Mouse (Mus musculus): Measurements from ENCODE around the gene Sycn.
"Not testable (repeated sequence)": the region's sequence is repeated elsewhere in the genome, so short reads cannot be mapped to it uniquely, and the experiment has no call there.

The Sycn gene

DNA sequence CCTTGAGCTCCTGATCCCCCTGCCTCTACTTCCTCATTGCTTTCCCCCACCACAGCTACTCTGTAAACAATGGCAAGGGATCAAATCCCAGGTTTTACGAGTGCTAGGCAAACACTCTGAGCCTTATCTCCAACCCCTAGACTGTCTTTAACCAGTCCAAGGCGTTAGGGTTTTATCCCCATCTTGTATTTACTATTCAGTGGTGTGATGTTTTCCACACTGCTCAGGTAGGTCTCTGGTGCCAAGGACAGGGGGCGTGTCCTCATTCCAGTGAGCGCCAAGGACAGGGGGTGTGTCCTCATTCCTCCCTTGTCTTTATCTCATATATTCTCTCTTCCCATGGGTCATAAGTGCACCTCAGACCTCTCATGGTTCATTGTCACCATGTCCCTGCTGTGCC, at the start of gene Sycn:
Sycn (plus strand) TSS at position 360 of the 400 bp plus-strand sequence.
- DNase-seq = no peak

DNA sequence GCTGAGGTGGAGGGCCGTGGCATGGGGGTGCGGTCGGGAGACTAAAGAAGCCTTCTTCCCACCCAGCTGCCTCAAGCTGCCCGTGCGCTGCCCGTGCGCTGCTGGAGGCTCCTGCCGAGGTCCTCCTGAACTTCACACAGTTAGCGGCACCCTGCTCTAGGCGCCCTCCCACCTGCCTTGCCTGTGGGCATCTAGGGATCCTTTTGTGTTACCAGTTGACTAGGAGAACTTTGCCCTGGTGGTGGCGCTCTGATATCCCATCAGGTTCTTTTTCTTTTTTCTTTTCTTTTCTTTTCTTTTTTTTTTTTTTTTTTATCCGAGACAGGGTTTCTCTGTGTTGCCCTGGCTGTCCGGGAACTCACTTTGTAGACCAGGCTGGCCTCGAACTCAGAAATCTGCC, 49.8 kb upstream of the Sycn start:
- DNase-seq = peak in 1 of 2 experiments; percentile 21

DNA sequence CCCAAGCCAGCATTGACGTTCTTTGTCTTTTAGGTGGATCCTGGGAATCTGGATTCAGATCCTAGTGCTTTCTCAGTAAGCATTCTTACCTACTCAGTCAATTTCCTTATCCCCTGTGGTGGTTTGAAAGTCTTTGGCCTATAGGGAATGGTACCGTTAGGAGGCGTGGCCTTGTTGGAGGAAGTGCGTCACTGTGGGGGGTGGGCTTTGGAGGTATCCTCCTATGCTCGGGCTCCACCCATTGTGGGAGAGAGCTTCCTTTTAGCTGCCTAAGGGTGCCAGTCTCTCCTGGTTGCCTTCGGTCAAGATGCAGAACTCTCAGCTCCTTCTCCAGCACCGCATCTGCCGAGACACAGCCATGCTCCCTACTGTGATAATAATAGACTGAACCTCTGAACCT, 48.4 kb upstream of the Sycn start:
- no peak for DNase-seq

GRCm38 (mm10) chr7:28495426-28495825, 45.3 kb upstream of the Sycn start:
- DNase-seq = no peak

GRCm38 (mm10) chr7:28505585-28505984, 35.1 kb upstream of the Sycn start:
- peak in 1 of 2 experiments; percentile 14 for DNase-seq

- DNase-seq = not testable (repeated sequence)
Measured at GRCm38 (mm10) chr7:28509121-28509520, 31.6 kb upstream of the Sycn start.

GRCm38 (mm10) chr7:28510405-28510974, 30.2 kb upstream of the Sycn start, which contains the start of gene Ifnl2:
TSS of gene Ifnl2 (minus strand) at chr7:28510455.
- DNase-seq = not testable (repeated sequence)

DNA sequence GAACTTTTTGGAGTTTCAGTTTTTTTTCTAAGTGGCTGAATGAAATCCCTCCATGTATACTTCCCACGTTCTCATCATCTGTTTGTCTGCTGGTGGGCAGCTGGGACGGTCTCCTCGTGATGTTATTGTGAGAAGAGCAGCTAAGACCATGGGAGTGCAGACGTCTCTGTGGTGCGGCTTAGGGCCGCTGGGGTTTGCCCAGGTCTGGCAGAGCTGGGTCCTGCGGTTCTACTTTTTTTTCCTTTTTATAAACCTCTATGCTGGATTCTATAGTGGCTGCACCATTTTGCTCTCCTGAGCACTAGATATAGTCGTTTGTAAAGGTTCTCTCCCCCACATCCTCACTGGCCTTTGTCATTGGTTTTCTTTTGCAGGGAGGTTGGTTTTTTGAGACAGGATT, 29.2 kb upstream of the Sycn start:
- DNase-seq = no peak

GRCm38 (mm10) chr7:28522536-28522935, 18.1 kb upstream of the Sycn start, which contains the start of gene Ifnl3:
TSS of gene Ifnl3 (plus strand) at chr7:28522836.
- DNase-seq = not testable (repeated sequence)

GRCm38 (mm10) chr7:28527922-28528719, 12.6 kb upstream of the Sycn start:
- peak; percentile 88 to 90 for DNase-seq

GRCm38 (mm10) chr7:28532005-28532404, 8.7 kb upstream of the Sycn start:
- DNase-seq = no peak

- not testable (repeated sequence) for DNase-seq
Measured at GRCm38 (mm10) chr7:28538886-28539285, 1.8 kb upstream of the Sycn start.

DNA sequence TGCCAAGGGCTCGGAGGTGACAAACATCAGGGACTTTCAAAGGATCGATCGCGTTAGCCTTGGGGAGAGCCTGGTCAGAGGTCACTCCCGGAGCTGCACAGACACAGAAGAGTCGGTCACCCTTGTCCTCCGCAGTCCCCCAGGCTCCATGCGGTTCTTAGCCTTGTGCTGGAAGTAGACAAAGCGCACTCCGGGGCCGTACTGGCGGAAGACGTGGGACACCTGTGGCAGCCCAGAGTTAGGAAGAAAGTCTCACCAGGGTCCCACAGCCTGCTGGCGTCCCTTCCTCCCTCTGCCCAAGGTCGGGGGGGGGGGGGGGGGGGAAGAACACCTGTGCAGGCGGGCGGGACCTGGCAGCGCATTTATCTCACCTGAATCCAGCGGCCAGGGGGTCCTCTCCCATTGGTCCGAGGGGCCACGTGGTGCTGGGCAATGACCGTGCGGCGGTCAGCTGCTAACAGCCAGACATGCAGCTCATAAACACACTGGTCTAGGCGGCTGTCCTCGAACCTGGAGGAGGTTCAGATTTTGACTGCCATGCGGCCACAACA, 3.4 kb downstream of the Sycn start:
- peak in 1 of 2 experiments; percentile 20 for DNase-seq

DNA sequence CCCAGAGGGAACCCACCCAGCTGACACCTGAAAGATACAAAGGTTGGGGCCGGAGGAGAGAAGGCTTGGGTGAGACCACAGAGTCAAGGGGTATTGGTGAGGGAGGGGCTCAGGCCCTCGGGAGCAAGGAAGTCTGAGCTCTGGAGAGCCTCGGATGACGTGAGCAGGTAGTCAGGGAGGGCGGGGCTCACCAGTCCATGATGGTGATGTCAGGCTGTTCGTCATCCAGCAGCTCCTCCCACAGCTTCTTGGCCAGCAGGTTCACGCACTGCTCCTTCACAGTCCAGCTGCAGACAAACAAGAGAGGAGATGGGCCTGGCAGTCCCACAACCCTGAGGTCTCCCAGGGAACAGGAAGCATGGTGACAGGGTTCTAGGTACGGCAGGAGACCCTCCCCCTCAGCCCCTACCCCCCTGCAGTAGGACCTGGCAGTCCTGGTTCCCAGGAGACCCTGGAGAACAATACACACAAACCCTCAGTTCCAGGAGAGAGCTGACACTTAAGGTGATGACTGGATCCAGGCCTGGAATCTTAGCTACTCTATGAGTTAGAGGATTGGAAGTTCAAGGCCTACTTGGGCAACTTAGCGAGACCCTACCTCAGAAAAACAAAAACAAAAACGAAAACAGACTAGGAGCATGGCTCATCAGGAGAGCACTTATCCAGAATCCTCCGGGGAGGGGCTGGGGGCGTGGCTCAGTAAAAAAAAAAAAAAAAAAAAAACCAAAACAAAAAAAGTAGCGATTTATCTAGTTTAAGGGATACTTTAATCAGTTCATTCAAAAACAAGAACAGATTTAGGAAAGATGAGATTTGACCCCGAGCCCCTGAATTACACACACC, 4.6 kb downstream of the Sycn start:
- DNase-seq = peak in 1 of 2 experiments; percentile 17

- no peak for DNase-seq
Measured at GRCm38 (mm10) chr7:28545891-28546210, 5.2 kb downstream of the Sycn start.

DNA sequence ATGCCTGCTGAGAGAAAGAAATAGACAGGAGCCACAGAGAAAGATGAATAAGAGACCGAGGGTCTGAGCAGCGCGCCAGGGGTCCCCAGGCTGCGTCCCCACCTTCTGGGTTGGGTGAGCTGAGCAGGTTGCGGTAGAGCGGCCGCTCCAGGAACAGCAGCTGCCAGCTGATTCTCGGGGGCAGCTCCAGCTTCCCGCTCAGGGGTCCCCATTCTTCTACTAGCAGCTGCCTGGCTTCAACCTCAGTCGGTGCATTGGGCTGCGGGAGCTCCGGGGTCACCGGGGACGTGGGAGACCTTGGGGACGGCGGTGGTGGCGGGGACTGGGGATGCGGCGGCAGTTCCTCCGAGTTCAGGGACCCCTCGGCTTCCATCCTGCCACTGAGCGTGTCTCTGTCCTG, 6.0 kb downstream of the Sycn start:
- DNase-seq = peak in 1 of 2 experiments; percentile 19

GRCm38 (mm10) chr7:28547154-28547553, 6.5 kb downstream of the Sycn start, which contains the start of gene Nccrp1:
TSS of gene Nccrp1 (minus strand) at chr7:28547254.
- DNase-seq = no peak

DNA sequence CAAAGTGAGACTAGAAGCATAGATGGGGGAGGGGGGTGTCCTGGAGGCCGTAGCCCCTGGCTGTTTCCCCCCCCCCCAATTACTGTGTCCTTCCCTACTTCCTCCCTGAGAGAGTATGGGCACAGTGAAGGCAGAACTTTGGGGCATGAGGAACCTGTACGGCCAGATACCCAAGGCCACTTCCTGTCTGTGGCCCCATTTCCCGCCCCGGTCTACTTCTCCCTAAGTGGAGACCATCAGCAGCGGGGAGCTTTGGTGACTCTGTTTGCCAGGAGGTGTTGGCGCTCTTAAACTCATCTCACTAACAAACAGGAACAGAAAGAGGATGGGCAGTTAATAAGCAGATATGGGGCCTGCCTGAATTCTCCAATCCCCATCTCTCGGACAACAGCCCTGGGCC, 6.9 kb downstream of the Sycn start:
- no peak for DNase-seq

DNA sequence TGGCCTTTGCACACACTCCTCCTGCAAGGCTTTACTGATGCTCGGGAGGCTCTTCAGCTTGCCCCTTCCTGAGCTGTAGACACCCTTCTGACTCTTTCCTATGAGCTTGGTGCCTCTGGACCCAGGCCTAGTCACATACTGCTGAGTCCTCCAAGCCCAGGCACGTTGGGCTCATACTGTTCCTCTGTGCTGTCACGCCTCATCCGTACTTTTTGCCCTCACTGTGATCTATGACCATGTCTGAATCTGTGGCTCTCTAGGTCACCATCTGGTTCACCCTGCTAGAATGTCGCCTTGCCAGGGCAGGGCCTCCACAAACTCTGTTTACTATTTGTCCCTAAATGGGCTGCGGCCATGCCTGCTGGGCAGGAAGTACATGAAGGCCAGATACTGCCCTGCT, 12.4 kb downstream of the Sycn start:
- no peak for DNase-seq

GRCm38 (mm10) chr7:28555939-28556535, 15.4 kb downstream of the Sycn start:
- peak in 1 of 2 experiments; percentile 18 for DNase-seq

DNA sequence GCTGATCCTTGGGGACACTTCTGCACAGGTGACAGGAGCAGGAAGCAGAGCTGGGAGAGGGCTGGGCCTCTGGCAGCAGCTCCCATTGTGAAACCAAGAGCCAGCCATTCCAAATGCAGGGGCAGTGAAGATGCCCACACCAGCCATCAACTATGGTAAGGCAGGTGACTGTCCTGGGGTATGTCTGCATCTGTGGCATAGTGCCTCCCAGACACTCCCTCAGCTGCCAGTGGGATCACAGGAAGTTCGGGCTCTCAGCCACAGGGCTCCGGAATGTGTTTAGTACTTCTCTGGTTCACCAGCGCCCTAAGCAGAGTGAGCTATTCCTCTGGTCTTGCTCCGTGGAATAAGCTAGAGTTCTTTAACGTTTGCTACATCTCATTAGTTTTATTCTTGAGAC, 16.4 kb downstream of the Sycn start:
- peak in 1 of 2 experiments; percentile 33 for DNase-seq

DNA sequence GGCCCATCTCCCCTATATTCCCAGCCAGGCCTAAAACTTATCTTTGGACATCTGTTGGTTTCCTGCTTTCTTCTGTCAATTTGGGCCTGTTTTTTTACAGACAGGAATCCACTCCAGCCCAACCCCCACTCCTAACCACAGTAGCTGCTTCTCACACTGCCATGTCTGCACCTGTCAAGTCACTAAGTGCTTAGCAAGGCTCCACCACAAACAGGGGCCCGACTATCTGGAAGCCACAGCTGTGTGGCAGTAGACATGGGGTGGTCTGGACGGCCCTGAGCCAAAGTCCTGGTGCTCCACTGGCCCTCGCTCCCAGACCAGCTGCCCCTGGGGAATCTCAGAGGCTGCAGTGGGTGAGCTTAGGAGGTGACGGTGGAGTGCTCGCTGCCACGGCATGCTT, 17.0 kb downstream of the Sycn start:
- peak; percentile 86 to 91 for DNase-seq

GRCm38 (mm10) chr7:28558486-28558885, 17.8 kb downstream of the Sycn start:
- DNase-seq = peak in 1 of 2 experiments; percentile 54
